Mouse (Mus musculus): ENCODE data around the gene Gm14403.
"Not testable (repeated sequence)": the region's sequence is repeated elsewhere in the genome, so short reads cannot be mapped to it uniquely, and the experiment has no call there.

Gm14403 gene

GRCm38 (mm10) chr2:177498067-177498466 is at the start of gene Gm14403:
Gene Gm14403, plus strand, starts transcription at chr2:177498215.
- not testable (repeated sequence) for DNase-seq (ENCODE audit: low read depth, low spot score)

DNA sequence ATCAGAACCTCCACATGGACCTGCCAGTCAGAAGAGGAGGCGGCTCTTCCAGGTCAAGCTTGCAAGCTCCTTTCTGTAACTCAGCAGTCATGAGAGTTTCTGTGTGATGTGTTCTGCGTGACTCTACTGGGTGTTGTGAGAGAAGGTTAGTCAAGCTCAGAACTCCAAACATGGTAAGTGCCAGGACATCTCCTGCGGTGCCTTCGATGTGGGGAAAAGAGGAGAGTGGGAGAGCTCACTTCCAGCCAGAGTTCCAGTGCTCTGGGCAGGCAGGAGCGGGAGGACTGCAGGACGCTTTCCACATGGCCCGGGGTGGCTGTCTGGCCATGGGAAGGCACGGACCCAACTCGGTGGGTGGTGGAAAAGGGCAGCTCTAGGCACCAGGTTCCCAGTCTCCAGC is 33.3 kb upstream of the Gm14403 start, which contains the start of gene Zfp970:
Zfp970 (plus strand) TSS at position 58 of the 400 bp plus-strand sequence.
- DNase-seq (ENCODE audit: low read depth, low spot score), result not testable (repeated sequence)

- DNase-seq (ENCODE audit: low read depth, low spot score), result not testable (repeated sequence)
Measured at GRCm38 (mm10) chr2:177468222-177468621, 29.8 kb upstream of the Gm14403 start.

GRCm38 (mm10) chr2:177472261-177472660 is 25.8 kb upstream of the Gm14403 start:
- not testable (repeated sequence) for DNase-seq (ENCODE audit: low read depth, low spot score)

DNA sequence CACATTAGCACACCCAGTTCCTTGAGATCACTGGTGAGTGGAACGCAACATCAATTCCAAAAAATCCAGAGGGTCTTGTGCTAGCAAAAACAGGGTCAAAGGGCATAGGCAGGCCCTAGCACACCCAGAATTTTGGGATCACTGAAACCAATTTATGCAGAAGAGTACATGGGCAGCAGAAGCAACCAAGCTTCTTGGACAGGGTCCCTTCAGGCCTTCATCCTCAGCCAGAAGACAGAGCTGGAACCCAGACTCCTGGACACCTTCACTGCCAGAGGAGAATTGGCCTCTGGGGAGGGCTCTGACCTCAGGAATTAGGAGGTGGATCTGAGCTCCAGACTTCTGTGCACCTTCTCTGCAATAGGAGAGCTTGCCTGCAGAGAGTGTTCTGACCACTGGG is 16.0 kb upstream of the Gm14403 start:
- DNase-seq (ENCODE audit: low read depth, low spot score), result not testable (repeated sequence)

GRCm38 (mm10) chr2:177483238-177483948 is 14.6 kb upstream of the Gm14403 start:
- DNase-seq (ENCODE audit: low read depth, low spot score), result not testable (repeated sequence)

- not testable (repeated sequence) for DNase-seq (ENCODE audit: low read depth, low spot score)
Measured at GRCm38 (mm10) chr2:177499182-177499581, 1.2 kb downstream of the Gm14403 start.

DNA sequence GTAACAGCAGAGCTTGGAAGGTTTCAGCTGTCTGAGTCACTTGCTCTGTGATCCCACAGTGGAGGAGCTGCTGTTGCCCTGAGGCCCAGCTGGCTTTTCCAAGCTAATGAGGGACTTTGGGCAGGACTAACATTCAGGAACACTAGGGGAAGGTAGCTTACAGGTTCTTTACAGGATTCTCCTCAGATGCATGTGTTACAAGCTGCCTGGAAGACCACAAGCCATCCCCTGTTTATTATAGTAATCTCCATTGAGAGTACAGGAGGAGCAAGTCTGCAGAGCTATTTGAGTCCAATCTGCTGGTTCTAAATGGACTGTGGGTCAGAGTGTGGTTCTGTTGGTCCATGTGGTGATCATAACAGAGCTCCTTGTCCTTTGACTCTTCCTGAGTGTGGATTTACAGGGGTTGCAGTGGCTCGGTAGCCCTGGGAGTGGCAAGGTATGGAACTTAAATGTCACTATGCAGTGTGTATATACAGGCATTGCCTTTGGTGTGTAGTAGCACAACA is 7.2 kb downstream of the Gm14403 start:
- not testable (repeated sequence) for DNase-seq (ENCODE audit: low read depth, low spot score)

DNA sequence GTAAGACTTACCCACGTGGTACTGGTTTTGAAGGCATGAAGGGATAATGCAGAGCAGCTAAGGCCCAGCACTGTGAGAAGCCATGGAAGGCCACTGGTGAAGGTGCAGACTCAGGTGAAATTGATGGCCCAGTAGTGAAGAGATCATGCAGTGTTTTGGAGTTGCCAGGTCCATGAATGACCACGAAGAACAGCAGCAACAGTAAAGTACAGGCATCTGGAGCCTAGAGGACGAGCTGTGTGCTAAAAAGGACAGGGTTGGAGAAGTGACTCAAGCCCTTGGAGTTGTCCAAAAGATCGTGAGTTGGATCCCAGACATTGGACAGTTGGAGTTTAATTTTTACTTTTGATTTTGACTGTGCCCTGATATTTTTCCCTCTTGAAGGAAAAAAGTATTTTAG is 13.4 kb downstream of the Gm14403 start:
- DNase-seq (ENCODE audit: low read depth, low spot score), result not testable (repeated sequence)

DNA sequence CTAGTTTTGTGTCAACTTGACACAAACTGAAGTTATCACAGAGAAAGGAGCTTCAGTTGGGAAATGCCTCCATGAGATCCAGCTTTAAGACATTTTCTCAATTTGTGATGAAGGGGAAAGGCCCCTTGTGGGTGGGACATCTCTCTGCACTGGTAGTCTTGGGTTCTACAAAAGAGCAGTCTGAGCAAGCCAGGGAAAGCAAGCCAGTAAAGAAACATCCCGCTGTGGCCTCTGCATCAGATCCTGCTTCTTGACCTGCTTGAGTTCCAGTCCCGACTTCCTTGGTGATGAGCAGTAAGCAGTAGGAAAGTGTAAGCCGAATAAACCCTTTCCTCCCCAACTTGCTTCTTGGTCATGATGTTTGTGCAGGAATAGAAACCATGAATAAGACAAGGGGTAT is 14.0 kb downstream of the Gm14403 start:
- DNase-seq (ENCODE audit: low read depth, low spot score), result not testable (repeated sequence)

DNA sequence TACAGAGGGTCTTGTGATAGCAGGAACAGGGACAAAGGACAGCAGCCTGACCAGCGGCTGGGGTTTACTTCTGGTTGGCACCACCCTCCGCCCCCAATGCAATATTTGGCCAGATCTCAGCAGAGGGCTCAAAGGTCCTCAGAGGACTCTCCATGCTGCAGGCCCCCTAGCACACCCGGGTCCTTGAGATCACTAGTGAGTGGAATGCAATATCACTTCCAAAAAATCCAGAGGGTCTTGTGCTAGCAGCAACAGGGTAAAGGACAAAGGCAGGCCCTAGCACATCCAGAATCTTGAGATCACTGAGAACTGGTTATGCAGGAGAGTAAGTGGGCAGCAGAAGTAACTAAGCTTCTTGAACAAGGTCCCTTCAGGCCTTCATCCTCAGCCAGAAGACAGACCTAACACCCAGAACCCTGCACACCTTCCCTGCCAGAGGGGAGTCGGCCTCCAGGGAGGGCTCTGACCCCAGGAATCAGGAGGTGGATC is 16.0 kb downstream of the Gm14403 start:
- DNase-seq (ENCODE audit: low read depth, low spot score), result not testable (repeated sequence)

DNA sequence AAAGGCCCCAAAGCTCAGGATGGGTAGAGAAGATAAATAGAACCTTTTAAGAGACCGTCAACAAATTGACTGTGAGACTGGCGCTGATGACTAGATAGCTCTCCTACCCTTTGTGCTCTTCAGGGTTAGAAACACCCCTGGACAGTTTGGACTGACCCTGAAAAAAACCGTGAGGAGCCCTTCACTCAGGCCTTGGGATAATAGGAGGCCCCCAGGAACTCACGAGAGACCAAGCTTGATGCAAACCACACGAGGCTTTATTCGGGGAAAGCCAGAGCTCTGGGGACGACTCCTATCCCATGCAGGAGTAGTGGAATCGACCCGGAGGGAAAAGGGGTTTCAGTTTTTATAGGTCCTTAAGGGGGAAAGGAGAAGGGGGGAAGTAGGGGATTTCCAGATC is 19.7 kb downstream of the Gm14403 start:
- not testable (repeated sequence) for DNase-seq (ENCODE audit: low read depth, low spot score)

GRCm38 (mm10) chr2:177518354-177518753 is 20.3 kb downstream of the Gm14403 start:
- not testable (repeated sequence) for DNase-seq (ENCODE audit: low read depth, low spot score)

- DNase-seq (ENCODE audit: low read depth, low spot score), result not testable (repeated sequence)
Measured at GRCm38 (mm10) chr2:177518960-177519359, 20.9 kb downstream of the Gm14403 start.

DNA sequence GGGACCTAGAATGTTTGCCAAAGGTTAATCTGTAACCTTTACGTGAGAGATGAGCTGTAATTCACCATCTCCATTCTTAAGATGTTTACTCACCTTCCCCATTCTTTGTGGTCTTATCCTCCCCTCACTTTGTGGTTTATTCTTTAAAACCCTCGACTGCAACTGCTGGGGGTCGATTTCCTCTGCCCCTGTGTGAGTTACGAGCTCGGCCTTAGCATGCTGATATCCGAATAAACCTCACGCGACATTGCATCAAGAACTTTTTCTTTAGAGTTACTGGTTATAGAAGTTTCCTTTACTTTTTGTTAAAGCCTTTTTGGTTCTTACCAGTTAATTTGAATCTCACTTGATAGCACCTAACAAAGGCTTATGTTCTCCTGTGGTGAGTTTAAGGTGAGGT is 22.0 kb downstream of the Gm14403 start:
- DNase-seq (ENCODE audit: low read depth, low spot score), result no peak

DNA sequence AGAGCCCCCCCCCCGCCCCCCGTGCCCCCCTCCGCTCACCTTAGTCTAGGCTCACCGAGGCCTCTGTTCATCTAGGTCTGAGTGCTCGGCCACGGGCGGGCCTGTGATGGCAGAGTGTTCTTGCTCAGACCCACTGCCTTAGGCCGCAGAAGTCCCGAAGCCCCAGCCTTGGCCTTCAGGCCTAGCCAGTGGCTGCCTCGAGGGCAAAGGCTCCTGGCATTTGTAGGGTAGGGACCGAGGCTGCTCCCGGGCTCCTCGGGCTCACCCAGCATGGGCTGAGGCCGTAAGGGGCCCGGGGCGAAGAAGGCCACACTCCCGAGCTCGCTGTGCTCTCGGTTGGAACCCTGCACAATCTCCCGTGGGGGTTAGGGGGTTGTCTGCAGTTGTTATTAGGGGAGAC is 25.0 kb downstream of the Gm14403 start:
- DNase-seq (ENCODE audit: low read depth, low spot score), result no peak

DNA sequence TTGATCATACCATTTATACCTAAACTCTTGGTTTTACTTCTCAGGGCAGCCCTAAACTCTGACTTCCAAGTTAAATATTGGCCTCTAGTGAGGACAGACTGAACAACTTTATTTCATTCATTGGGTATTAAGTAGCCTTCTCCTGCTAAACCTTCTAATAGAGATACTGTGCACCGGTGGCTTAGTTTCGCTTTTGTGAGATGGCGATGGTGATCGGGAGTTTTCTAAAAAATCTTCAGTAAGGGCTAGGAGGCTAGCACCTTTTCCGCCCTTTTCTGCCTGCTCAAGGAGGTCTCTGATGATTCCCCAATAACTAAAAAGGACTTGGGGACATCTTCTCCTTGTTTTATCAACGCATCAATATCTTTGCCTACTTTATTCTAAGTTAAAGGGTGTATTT is 25.7 kb downstream of the Gm14403 start:
- not testable (repeated sequence) for DNase-seq (ENCODE audit: low read depth, low spot score)

DNA sequence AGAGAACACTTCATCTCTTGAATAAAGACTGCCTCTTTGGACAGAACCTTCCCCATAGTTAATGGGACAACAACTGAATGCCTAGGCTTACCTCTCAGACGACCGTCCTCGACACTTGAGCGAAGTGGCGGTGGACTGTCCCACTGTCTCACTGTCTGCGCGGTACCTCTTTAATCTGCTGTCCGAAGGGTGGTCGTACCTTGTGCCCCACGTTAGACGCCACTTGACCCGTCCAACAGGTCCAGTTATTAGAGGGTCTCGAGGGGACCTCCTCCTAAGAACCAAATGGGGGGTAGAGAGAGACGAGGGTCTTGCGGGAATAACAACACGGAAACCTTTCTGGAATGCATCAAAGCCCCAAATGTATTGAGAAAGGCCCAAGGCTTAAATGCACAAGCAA is 26.2 kb downstream of the Gm14403 start:
- not testable (repeated sequence) for DNase-seq (ENCODE audit: low read depth, low spot score)

DNA sequence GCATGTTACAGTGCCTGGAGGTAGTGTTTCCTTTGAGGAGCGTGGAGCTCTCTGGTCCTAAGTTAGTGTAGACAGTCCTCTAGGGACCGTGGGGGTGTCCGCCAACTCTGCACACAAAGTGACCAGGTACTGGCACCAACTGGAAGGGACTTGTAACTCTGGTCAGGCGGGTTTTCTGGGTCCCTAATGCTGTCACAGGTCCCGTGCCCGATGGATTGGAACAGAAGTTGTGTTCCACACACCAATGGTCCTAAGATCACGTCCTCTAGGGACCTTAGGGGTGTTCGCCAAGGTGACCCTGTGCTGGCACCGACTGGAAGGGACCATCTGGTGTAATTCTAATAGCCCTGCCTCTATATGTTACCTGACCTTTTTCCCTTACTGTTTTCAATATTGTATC is 37.9 kb downstream of the Gm14403 start:
- no peak for DNase-seq (ENCODE audit: low read depth, low spot score)

GRCm38 (mm10) chr2:177537141-177537540 is 39.1 kb downstream of the Gm14403 start:
- not testable (repeated sequence) for DNase-seq (ENCODE audit: low read depth, low spot score)

- DNase-seq (ENCODE audit: low read depth, low spot score), result not testable (repeated sequence)
Measured at GRCm38 (mm10) chr2:177537717-177538116, 39.7 kb downstream of the Gm14403 start.

DNA sequence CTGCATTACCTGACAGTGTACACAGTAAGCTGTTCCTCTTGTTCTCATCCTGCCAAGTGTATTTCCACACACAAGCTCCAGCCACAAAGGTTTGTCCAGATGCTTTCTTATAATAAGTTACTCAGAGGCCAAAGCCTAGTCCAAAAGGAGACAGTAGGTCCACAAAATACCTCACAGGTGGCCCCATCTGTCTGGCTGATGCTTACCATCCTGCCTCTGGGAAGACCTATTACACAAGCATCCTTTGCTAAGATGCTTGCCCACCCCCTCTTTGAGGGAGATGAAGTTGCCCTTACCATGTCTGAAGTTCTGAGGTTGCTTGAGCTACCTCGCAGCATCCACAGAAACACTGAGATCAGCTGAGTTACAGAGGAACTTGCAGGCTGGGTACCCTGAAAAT is 57.2 kb downstream of the Gm14403 start:
- DNase-seq (ENCODE audit: low read depth, low spot score), result not testable (repeated sequence)
